Mouse (Mus musculus): Measurements from ENCODE around the gene Cabp4.

DNA sequence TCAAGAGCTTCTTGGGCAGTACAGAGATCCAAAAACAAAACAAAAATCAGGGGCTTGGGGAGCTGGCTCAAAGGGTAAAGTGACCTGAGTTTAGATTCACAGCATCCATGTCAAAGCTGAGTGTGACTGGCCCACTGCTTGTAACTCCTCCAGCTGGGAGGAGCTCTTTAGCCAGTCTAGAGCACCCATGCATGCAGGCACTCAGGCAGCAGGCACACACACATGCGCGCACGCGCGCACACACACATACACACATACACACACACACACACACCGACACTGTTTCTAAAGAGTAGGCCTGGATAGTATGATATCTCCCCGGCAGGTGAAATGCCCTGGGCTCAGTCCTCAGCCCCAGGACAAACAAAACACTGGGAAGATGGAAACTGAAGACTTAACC lies 26.8 kb downstream of the Cabp4 start:
- TF ChIP-seq CTCF (IDR thresholded peaks at IDR 0.05; ENCODE audit: extremely low read depth, insufficient read depth, insufficient read length, insufficient replicate concordance): no peak
- no peak for TF ChIP-seq POLR2A (IDR thresholded peaks at IDR 0.05; ENCODE audit: low read depth, low read length)
